Mouse (Mus musculus): Measurements from ENCODE around the gene Eif4e3.
A peak's percentile ranks its signal among the peaks of the same experiment; 100 is the strongest.

Gene Eif4e3

DNA sequence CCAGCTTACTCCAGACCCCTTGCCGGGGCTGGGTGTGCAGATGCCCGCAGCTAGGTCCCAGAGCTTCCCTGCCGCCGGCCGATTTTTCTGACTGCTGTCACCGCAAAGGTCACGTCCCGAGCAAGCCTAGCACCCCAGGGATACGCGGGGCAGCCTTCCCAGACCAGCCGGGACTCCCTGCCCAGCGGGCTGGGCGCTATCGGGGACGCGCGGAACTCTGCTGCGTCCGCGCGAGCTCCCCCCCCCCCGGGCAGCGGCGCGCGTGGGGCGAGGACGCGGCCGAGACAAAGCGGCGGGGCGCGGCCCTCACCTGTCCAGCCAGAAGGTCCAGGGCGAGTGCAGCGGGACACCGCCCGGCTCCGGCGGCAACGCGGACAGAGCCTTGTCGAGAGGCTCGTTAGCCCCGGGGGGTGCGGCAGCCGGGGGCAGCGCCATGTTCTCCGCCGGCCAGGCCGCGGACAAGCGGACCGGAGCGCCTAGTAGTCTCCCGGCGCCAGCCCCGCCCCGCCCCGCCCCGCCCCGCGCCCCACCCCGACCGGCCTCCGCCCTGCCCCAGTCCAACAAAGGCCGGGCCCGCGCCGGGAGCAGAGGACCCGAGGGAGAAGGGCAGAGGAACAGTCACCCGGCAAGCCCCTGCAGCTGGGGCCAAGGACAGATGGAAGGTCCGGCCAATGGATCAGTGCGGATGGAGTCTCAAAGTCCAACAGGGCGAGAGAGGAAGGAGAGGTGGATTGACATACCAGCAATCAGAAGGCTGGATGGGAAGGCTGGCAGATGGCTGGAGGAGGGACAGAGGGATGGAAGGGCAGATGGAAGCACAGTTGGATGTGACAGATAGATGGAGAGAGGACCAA, at the start of gene Eif4e3, which contains the start of gene Gm20696:
TSS of gene Eif4e3 (minus strand) at position 454 of the 854 bp plus-strand sequence.
TSS of gene Gm20696 (minus strand) at position 480 of the 854 bp plus-strand sequence.
- DNase-seq (ENCODE audit: low spot score in 2 of 2) = no peak

DNA sequence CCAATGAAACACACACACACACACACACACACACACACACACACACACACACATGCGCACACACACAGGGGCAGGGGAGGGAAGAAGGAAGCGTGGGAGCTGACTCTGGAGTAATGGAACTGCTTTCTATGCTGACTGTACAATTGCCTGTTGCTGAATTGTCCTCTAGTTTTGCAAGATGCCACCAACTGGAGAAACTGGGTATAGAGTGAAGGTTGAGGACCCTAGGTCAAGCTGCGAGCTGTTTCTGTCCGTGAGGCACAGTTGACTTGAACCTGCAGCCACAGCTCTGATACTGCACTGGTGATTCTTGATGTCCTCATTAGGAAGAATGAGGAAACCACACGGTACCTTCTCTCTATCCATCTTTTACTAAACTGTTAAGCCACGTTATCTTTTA, 49.3 kb upstream of the Eif4e3 start:
- DNase-seq (ENCODE audit: low spot score in 2 of 2) = no peak

DNA sequence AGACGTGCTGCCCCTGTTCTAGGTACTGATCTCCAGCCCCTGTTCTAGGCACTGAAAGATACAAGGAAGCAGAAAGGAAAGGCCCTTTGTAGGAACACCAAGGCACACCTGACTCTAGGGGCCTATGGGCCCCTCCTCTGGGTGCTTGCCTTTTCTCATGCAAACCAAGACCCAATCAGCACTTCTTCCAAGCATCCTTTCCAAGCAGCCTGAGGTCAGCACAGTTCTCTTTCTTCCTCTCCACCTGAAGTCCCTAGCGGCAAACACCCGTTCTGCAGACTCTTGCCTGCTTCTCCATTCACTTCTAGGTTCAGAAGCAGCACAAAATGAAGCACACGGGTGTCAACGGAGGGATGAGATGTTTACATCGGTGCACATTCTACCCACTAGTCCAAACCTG, 48.6 kb upstream of the Eif4e3 start:
- DNase-seq (ENCODE audit: low spot score in 2 of 2) = no peak

DNA sequence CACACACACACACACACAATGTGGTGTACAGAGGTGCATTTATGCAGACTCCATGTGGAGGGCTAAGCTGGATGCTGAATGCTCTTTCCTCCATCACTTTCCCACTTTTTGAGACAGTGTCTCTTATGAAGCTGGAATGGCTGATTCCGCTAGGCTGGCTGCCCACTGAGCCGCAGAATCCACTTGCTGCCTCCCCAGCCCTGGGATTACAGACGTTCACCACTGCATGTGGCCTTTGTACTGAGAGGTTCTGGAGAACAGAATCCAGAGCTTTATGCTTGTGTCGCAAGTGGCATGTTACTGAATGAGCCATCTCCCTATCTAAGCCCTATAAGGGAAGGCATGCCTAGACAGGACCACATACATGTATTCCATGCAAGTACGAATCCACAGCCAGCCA, 46.7 kb upstream of the Eif4e3 start:
- DNase-seq (ENCODE audit: low spot score in 2 of 2) = no peak

DNA sequence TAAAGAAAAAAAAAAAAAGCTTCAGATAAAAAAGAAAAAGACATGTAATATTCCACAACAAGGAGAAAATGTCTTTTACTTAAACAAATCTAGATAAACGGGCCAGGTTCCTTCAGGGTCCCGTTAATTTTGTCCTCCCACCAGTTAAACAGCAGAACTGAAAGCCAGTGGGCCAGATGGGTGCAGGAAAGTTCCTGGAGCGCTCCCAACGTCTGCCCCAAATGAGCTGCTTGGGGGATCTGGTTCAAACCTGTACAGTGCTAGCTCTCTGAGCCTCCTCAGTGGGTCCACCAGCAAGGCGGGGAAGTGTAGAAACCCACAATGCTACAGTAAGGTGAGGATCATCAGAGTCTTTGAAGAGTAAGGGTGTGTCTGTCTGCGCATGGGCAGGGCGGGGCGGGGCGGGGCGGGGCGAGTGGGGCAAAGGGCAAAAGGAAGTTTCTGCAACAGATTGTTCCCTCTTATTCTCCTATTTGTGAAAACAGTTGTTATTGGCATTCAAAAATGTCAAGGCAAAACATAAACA, 45.1 kb upstream of the Eif4e3 start:
- no peak for DNase-seq (ENCODE audit: low spot score in 2 of 2)

DNA sequence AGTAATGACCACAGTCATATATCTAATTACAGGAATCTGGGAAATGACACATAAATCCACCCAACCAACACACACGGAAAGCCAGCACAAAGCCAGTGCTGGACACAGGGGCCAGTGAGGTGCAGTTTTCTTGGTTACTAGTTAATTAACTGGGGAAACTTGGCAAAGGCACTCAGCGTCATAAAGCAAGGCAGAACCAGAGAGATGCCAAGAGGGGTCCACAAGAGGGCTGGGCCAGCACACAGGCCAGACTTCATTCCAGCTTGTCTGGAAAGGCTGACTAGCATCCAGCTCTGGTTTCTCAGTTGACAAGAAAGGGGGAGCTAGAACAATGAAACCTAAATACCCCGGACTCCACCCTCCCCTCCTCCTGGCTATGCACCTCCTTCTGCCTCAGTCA, 33.9 kb upstream of the Eif4e3 start:
- no peak for DNase-seq (ENCODE audit: low spot score in 2 of 2)

DNA sequence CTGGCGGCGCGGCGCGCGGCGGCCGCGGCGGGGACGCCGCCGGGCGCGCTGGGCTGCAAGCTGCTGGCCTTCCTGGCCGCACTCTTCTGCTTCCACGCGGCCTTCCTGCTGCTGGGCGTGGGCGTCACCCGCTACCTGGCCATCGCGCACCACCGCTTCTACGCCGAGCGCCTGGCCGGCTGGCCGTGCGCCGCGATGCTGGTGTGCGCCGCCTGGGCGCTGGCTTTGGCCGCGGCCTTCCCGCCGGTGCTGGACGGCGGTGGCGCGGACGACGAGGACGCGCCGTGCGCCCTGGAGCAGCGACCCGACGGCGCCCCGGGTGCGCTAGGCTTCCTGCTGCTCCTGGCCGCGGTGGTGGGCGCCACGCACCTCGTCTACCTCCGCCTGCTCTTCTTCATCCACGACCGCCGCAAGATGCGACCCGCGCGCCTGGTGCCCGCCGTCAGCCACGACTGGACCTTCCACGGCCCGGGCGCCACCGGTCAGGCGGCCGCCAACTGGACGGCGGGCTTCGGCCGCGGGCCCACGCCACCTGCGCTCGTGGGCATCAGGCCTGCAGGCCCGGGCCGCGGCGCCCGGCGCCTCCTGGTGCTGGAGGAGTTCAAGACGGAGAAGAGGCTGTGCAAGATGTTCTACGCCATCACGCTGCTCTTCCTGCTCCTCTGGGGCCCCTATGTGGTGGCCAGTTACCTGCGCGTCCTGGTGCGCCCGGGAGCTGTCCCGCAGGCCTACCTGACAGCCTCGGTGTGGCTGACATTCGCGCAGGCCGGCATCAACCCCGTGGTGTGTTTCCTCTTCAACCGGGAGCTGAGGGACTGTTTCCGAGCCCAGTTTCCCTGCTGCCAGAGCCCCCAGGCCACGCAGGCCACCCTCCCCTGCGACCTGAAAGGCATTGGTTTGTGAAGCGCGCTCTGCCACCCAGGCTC, 26.6 kb upstream of the Eif4e3 start:
- peak in 1 of 2 experiments; percentile 35 for DNase-seq (ENCODE audit: low spot score in 2 of 2)

DNA sequence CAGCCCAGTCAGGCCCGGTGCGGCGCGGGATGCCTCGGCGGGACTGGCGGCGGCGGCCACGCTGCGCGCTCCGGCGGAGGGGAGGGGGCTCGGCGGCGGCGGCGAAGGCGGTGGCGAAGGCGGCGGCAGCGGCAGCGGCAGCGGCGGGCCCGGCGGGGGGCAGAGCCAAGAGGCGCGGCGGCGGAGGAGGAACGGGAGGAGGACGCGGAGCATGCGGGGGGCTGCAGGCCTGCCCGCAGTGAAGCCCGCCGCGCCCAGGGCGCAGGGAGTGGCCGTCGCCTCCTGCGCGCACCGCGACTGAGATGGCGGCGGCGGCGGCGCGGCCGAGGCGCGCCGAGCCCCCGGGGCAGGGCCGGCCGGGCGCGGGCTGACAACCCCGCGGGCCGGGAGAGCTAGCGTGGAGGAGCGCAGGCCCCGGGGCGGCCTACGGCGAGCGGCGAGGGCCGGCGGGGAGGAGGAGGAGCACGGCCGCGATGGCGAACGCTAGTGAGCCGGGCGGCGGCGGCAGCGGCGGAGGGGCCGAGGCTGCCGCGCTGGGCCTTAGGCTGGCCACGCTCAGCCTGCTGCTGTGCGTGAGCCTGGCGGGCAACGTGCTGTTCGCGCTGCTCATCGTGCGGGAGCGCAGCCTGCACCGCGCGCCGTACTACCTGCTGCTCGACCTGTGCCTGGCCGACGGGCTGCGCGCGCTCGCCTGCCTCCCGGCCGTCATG, 25.8 kb upstream of the Eif4e3 start, which contains the start of gene Gpr27:
TSS of gene Gpr27 (plus strand) at position 474 of the 710 bp plus-strand sequence.
- DNase-seq (ENCODE audit: low spot score in 2 of 2) = peak in 1 of 2 experiments; percentile 37

DNA sequence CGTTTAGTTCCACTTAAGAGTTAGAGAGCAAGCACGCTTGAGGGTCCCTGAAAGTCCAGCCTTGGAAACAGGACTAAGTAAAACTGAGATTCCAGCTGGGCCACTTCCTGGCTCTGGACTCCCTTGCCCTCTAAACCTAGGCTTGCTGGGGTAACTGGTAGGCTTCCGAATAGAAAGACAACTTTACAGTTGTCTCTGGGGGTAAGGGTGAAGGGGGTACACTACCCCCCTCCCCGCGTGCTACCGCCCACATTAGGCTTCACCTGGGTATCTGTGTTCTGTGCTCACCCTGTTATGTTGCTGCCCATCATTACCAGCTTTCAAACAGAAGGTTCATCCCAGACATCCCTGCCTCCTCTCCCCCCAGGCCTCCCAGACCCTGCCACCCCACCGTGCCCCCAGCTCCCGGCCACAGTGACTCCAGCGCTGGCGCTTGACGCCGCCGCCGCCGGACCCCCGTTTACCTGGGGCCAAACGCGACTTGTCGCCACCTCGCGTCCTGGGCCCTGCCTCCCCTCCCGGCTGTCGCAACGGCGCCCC, 25.2 kb upstream of the Eif4e3 start:
- no peak for DNase-seq (ENCODE audit: low spot score in 2 of 2)

DNA sequence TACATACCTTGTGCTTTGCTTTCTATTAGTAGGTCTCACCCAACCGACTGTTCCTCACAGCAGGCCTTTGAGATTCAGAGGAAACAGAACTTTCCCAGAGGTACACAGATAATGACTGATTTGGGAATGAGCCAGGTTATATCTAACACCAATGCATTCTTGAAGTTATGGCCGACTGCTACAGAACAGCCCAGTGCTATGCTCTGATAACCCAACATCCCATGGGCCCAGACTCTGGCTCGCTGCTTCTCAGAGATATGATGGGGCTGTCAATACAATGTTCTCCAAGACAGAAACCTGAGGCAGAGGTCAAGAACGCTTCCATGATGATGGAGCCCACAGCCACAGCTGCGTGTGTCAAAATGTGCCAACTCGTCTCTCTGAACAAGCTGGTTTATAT, 21.9 kb upstream of the Eif4e3 start:
- DNase-seq (ENCODE audit: low spot score in 2 of 2) = no peak

DNA sequence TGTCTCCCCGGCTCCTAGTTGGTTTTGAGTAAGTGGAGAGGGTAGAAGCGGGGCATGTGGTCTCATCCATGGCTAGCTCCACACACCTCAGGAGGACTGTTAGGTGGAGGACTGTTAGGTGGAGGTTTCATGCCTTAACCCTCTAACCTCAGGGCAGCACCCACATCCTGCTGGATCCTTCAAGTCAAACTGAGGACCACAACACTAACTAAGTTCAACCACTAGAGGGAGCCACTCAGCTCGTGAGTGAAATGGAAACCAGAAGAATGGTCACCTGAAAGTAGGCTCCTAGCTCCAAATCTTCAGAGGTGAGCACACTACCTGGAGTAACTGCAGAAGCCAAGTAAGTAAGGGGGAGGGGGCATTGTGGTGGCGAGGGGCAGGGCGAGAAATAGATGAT, 18.3 kb upstream of the Eif4e3 start:
- DNase-seq (ENCODE audit: low spot score in 2 of 2) = no peak

DNA sequence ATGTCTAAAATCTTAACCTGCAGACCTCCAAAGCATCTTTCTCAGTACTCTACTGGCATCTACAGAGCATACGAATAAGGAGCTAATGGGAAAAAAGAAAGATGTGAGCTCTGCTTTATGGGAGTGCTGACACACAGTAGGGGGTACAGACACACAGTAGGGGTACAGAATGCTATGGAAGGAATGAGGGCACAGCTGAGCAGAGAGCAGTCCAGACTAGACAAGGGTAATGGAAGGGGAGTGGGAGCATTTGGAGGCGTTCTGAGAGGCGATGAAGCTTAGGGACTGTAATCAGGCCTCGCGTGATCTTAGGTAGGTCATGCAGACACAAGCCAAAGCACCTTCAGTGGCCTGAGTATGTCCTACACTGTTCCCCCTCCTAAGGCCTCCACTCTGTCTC, 17.4 kb upstream of the Eif4e3 start:
- DNase-seq (ENCODE audit: low spot score in 2 of 2) = no peak

DNA sequence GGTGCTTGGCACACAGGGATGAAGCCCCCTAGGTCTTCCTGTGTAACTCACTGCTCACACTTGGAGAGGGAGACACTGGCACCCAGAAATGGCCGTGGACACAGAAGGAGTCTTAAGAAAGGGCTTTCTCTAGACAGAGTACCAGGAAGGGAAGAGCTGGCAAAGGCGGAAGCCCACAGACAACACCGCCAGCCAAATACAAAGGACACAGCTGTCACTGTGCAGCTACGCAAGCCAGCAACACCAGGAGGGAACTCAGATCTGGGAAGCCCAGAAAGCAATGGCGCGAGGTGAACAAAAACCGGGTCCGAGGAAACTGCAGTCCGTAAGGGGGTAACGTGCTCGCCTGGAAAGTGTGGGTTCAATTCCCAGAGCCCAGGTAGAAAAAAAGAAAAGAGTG, 11.5 kb upstream of the Eif4e3 start:
- no peak for DNase-seq (ENCODE audit: low spot score in 2 of 2)

DNA sequence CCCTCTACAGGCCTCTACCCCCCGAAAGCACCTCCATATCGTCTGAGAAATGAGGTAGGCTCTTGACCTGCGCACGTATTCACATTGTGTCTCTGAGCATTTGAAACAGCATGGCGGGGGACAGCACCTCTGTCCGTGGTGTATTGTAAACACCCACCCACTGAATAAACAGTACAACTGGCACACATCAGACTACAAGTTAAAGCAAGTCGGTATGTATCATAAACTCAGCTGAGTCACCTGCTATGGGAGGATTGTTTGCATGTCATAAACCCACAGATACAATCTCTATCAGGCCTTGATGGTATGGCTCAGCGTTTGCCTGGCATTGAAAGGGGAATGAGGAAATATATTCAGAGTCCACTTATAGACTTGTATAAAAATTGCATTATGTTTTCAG, 10.8 kb upstream of the Eif4e3 start:
- DNase-seq (ENCODE audit: low spot score in 2 of 2) = no peak

DNA sequence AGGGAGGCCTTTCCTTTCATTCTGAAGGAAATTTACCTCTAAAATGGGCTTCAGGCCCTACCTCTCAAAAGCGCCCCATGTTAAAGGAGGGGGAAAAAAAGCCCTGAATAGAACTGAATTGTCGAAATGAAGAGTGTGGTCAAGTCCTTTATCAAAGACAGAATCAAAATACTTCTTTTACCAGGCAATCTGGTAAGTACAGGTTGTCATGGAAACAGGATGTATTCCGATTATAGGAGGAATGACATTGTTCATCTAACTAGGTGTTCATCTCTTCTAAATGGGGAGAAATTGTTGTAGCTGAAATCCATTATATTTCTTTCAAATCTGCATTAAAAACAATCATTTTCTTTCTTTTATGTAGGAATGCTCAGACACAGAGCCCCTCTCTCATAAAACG, 7.9 kb upstream of the Eif4e3 start:
- no peak for DNase-seq (ENCODE audit: low spot score in 2 of 2)

DNA sequence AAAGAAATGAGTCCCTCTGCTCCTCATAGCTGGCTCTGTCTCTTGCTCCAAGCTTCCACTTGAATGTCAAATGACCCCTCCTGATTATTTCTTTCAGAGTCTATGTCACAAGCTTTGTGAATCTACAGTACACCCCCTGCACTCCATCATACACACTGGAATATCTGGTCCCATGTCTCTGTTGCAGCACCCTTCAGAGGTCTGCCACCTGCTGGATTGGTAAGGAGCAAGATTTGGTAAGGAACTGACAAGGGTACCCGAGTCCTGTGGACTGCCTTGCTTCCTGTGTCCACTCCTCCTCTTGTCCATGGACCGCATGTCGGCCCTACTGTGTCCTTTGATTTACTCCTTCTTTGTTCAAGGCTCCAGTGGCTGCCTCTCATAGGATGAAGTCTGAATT, 5.2 kb upstream of the Eif4e3 start:
- no peak for DNase-seq (ENCODE audit: low spot score in 2 of 2)

DNA sequence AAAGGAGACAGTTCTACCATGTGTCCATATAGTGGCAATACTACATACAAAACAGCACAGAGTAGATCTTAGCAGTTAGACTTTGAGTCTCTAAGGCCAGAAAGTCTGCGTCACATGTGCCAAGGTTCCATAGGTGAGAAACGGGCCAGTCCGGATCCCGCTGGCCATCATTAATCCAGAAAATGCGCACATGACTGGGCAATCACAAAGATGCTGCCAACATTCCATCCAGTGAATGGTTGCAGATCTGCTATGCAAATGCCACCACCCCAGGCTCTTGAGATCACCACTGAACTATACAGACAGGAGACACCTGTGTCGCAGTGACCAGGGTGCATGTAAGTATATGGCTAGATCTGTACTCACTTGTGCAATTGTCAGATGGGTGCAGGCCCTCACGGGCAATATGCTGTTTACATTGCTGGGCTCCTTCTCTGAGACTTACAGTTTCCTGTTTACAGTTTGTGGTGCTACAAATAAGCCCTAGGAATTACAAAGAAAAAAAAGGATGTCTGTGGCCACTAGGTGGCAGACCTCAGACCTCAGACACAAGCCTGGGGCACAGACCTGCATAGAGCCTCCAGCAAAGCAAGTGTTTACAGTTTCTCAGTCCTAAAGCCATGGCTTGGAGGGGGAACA, 4.0 kb upstream of the Eif4e3 start:
- peak in 1 of 2 experiments; percentile 72 for DNase-seq (ENCODE audit: low spot score in 2 of 2)

DNA sequence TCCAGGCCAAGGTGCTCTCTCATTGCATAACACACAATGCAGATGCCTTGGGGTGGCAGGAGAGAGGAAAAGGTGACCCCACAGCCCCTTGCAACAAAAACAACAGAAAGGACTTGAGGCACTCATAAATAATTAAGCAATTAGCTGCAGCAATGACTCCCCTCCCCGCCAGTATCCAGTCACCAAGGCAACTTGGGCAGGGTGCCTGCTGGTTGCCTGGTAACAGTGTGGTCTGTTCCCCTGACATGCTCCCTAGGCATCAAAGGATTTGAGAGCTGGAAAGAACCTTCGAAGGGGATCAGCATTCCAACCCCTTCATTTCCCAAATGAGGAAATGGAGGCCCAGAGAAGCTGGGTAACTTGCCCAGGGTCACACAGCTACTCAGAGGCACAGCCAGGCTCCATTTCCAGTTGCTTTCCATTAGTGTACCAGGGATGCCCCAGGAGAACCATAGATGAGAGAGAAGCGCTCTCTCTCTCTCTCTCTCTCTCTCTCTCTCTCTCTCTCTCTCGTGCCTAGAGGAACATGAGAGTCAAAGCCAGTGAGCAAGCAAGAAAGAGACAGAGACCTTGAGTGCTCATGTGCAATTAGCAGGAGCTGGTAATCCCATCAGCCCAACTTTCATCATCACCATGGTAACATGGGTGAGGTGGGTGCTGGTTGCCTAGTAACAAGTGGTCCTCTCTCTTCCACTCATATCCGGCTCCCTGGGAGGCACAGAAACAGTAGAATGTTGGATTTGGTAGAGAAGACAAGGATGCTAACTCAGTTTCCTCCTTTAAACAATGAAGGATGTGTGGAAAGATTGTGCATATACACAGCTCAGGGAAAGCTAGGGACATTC, 3.1 kb upstream of the Eif4e3 start:
- DNase-seq (ENCODE audit: low spot score in 2 of 2) = peak; percentile 77 to 81

DNA sequence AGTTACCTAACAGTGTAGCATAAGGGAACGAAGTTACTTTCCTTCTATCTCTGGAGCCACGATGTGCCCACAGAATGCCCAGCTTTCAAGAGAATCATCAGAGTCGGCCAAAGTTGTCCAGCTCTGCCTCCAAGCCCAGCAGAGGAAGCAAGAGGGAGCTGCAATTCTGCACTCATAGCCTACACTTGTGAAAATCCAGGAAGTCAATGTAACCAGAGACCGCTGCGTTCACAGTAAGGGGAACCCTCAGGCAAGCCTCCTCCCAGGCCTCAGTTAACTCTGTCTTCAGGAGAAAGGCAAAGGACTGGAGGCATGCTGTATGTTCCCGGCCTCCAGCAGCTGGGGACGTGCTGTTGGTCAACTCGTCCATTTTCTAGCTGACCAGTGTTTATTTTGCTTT, 719 bp upstream of the Eif4e3 start:
- DNase-seq (ENCODE audit: low spot score in 2 of 2) = no peak

Data from right cerebral cortex, adult 2 months (tissue).